ENCODE assay signal across 11 mouse cellular contexts in genomic region chr19:47460120-47460960, GRCm38 (mm10). TPM values are rescaled to one million over a fixed set of nuclear protein-coding genes. Genes with fewer than 3 reads are reported as not detected.
DNase-seq lines count a peak whose midpoint lies in the region; ATAC-seq and TF ChIP-seq lines count a peak whose summit lies in the region.
"Had no signal": no experiment of that assay in that cellular context is flagged by ENCODE, and none has a peak within 500 bp of the region (broad histone marks: within the 10 kb centered on the region; RNA-seq: fewer than 3 reads in every experiment).

No protein-coding gene starts in this region.

- peak overlapping the region; percentile 49 for H3K4me3 ChIP-seq in gastrocnemius, adult 2 months
- no peak overlapping the region for H3K4me3 ChIP-seq in midbrain, postnatal 0 days (ENCODE audit: low read depth, low read length)
- H3K4me3 ChIP-seq in midbrain, embryonic 16.5 days (ENCODE audit: low read depth, low read length) = no peak overlapping the region
- no peak overlapping the region for H3K4me3 ChIP-seq in limb, embryonic 15.5 days
- H3K4me3 ChIP-seq in neural tube, embryonic 13.5 days = no peak overlapping the region

- H3K27ac ChIP-seq in gastrocnemius, adult 2 months = peak overlapping the region; percentile 91
- no peak overlapping the region for H3K27ac ChIP-seq in midbrain, postnatal 0 days (ENCODE audit: low read depth, low read length)
- no peak overlapping the region for H3K27ac ChIP-seq in midbrain, embryonic 16.5 days (ENCODE audit: low read length)
- no peak overlapping the region; the same call in 1 of the 2 replicates for H3K27ac ChIP-seq in limb, embryonic 15.5 days
- H3K27ac ChIP-seq in neural tube, embryonic 13.5 days (replicated peaks) = peak overlapping the region; percentile 39

- H3K4me2 ChIP-seq in midbrain, postnatal 0 days (ENCODE audit: low read depth, low read length, poor library complexity, severe bottlenecking) = no peak overlapping the region
- H3K4me2 ChIP-seq in midbrain, embryonic 16.5 days (ENCODE audit: low read length) = no peak overlapping the region
- H3K4me2 ChIP-seq in limb, embryonic 15.5 days = no peak overlapping the region
- H3K4me2 ChIP-seq in neural tube, embryonic 13.5 days = peak overlapping the region; percentile 11; the same call in 1 of the 2 replicates

- no peaks in the 10 kb centered on the region for H3K36me3 ChIP-seq in midbrain, postnatal 0 days (ENCODE audit: insufficient read depth, low read length)
- no peaks in the 10 kb centered on the region for H3K36me3 ChIP-seq in midbrain, embryonic 16.5 days (ENCODE audit: control insufficient read depth, insufficient read depth, low read length)
- H3K36me3 ChIP-seq in limb, embryonic 15.5 days = no peaks in the 10 kb centered on the region
- H3K36me3 ChIP-seq in neural tube, embryonic 13.5 days = no peaks in the 10 kb centered on the region

- 68% methylated on average over 19 of the region's 19 CpGs for WGBS in midbrain, postnatal 0 days
- 66% methylated on average over 19 of the region's 19 CpGs for WGBS in midbrain, embryonic 16.5 days
- WGBS in limb, embryonic 15.5 days = 54% methylated on average over 19 of the region's 19 CpGs
- whole genome bisulfite sequencing in neural tube, embryonic 13.5 days = 63% methylated on average over 19 of the region's 19 CpGs

- no peak for TF ChIP-seq CTCF in gastrocnemius, adult 2 months (IDR thresholded peaks at IDR 0.05)
- TF ChIP-seq CTCF in midbrain, postnatal 0 days (IDR thresholded peaks at IDR 0.05) = 0 out of 2 replicates have a peak, but pooled peaks have one; percentile 9

- no peaks in the 10 kb centered on the region for H3K4me1 ChIP-seq in midbrain, postnatal 0 days (ENCODE audit: insufficient read depth, low read length)
- peaks cover 12% of the 10 kb centered on the region; the same call in 1 of the 2 replicates for H3K4me1 ChIP-seq in midbrain, embryonic 16.5 days (ENCODE audit: control insufficient read depth, insufficient read depth, low read length)
- peaks cover 66% of the 10 kb centered on the region for H3K4me1 ChIP-seq in limb, embryonic 15.5 days
- peaks cover 79% of the 10 kb centered on the region for H3K4me1 ChIP-seq in neural tube, embryonic 13.5 days (replicated peaks)

- H3K9ac ChIP-seq in midbrain, postnatal 0 days (replicated peaks; ENCODE audit: low read length, poor library complexity, severe bottlenecking) = no peak overlapping the region
- no peak overlapping the region for H3K9ac ChIP-seq in midbrain, embryonic 16.5 days (ENCODE audit: low read depth, low read length)
- 0 out of 2 replicates have a peak overlapping the region, but pooled peaks have one; percentile 17 for H3K9ac ChIP-seq in limb, embryonic 15.5 days
- H3K9ac ChIP-seq in neural tube, embryonic 13.5 days = peak overlapping the region; percentile 23; the same call in 1 of the 2 replicates

- no peaks in the 10 kb centered on the region for H3K9me3 ChIP-seq in midbrain, postnatal 0 days (ENCODE audit: low read length)
- H3K9me3 ChIP-seq in midbrain, embryonic 16.5 days (replicated peaks; ENCODE audit: control insufficient read depth, low read length, poor library complexity, severe bottlenecking) = no peaks in the 10 kb centered on the region
- no peaks in the 10 kb centered on the region for H3K9me3 ChIP-seq in limb, embryonic 15.5 days
- no peaks in the 10 kb centered on the region for H3K9me3 ChIP-seq in neural tube, embryonic 13.5 days

- ATAC-seq in midbrain, postnatal 0 days (ENCODE audit: low FRiP score) = no peak
- ATAC-seq in midbrain, embryonic 16.5 days = no peak
- ATAC-seq in limb, embryonic 15.5 days (ENCODE audit: insufficient number of reproducible peaks, low FRiP score, low TSS enrichment, low read depth) = no peak
- no peak for ATAC-seq in neural tube, embryonic 13.5 days (ENCODE audit: low read depth)

- no peaks in the 10 kb centered on the region for H3K27me3 ChIP-seq in midbrain, postnatal 0 days (ENCODE audit: insufficient read depth, low read length)
- no peaks in the 10 kb centered on the region; the same call in 1 of the 2 replicates for H3K27me3 ChIP-seq in midbrain, embryonic 16.5 days (ENCODE audit: control insufficient read depth, insufficient read depth, low read depth, low read length)
- no peaks in the 10 kb centered on the region for H3K27me3 ChIP-seq in limb, embryonic 15.5 days
- no peaks in the 10 kb centered on the region for H3K27me3 ChIP-seq in neural tube, embryonic 13.5 days

- intact Hi-C loops in gastrocnemius, adult 2 months (cut with DNase I) = loop anchor here (5.0 kb wide), 2 partner anchors 58 to 78 kb away; no protein-coding TSS in a partner anchor
- intact Hi-C loops in gastrocnemius, postnatal 14 days (cut with DNase I; ENCODE audit: low total_unique reads) = no loop called here

- peak; percentile 32 for DNase-seq in gastrocnemius, adult 2 months
- no peak for DNase-seq in gastrocnemius, postnatal 14 days
- DNase-seq in midbrain, postnatal 0 days (ENCODE audit: low spot score) = peak; percentile 40
- DNase-seq in right cerebral cortex, postnatal 14 days = no peak
- no peak for DNase-seq in kidney, postnatal 4 days
- DNase-seq: adrenal gland, postnatal 36 days; cerebellum, postnatal 10 days; gastrocnemius, postnatal 25 days had no signal

RNA-seq across cellular contexts. Expression of gene Sh3pxd2a, which starts 3.9 kb away (rescaled TPM):
- 10 to 100 TPM; 37.7 to 44.7 TPM for total RNA-seq in gastrocnemius, adult 2 months (2021)
- 10 to 100 TPM; 50.6 to 58.9 TPM for total RNA-seq in gastrocnemius, postnatal 14 days (2021)
- total RNA-seq in midbrain, postnatal 0 days (2014; rRNA removed) = 21.0 and 27.4 TPM in 2 replicates
- polyA plus RNA-seq in midbrain, postnatal 0 days (2015; fragmentation: Nextera tagmentation; extraction: Ambion mirVana) = 1.2 and 1.5 TPM in 2 replicates
- polyA plus RNA-seq in midbrain, embryonic 16.5 days (2015; fragmentation: Nextera tagmentation; extraction: Ambion mirVana) = 1.5 and 1.8 TPM in 2 replicates
- polyA plus RNA-seq in limb, embryonic 15.5 days (2015; fragmentation: Nextera tagmentation; extraction: Ambion mirVana) = 12.2 and 12.4 TPM in 2 replicates
- 3.2 and 5.0 TPM in 2 replicates for polyA plus RNA-seq in neural tube, embryonic 13.5 days (2015; fragmentation: Nextera tagmentation; extraction: Ambion mirVana)

Comparison
In these comparisons a context has a peak if more than half of its experiments do, and no peak if none do; other contexts are left out.
1. DNase-seq: peak in gastrocnemius, adult 2 months (single experiment) and midbrain, postnatal 0 days (single experiment); none in gastrocnemius, postnatal 14 days (single experiment), right cerebral cortex, postnatal 14 days (single experiment) and kidney, postnatal 4 days (0 of 2).
2. H3K27ac ChIP-seq: peak in gastrocnemius, adult 2 months (single experiment) and neural tube, embryonic 13.5 days (single experiment); none in midbrain, postnatal 0 days (single experiment), midbrain, embryonic 16.5 days (single experiment) and limb, embryonic 15.5 days (single experiment).
3. H3K9ac ChIP-seq: peak in limb, embryonic 15.5 days (single experiment) and neural tube, embryonic 13.5 days (single experiment); none in midbrain, postnatal 0 days (single experiment) and midbrain, embryonic 16.5 days (single experiment).